Mouse (Mus musculus): Measurements from ENCODE around the gene Cptp.

Gene Cptp

DNA sequence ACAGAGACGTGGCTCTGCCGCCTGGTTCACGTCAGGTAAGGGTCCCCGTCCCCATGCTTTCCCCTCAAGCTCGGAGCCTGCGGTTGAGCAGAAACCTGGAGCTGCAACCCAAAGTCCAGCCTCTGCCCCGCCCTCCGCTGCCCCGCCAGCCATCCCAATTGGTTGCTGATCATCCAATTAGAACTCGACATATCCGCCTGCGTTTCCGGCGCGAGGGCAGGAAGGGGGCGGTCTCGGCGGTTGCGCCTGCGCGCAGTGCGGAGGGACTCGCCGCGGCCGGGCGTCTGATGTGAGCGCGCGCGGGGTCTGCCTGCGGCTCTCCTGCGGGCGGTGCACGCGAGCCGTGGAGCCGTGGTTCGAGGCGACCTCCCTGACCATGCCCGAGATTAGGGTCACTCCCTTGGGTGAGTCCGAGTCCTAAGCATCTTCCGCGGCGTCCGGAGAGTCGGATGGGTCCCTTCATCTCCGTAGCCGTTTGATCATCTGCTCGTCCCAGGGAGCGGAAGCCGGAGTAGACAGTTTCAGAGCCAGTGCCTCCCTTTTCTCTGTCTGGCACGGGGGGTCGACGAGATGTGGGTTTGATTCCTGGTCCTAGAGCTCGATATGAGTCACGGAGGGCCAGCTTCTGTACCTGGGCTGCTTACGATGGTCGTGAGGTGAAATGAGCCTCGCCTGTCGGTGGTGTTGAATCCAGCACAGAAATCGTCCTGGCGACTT, at the start of gene Cptp, which contains the start of gene Ints11:
TSS of gene Cptp (minus strand) at position 124 of the 717 bp plus-strand sequence.
TSS of gene Ints11 (plus strand) at position 230 of the 717 bp plus-strand sequence.
- peak; percentile 95 to 97 for DNase-seq (ENCODE audit: low spot score in 2 of 2)

DNA sequence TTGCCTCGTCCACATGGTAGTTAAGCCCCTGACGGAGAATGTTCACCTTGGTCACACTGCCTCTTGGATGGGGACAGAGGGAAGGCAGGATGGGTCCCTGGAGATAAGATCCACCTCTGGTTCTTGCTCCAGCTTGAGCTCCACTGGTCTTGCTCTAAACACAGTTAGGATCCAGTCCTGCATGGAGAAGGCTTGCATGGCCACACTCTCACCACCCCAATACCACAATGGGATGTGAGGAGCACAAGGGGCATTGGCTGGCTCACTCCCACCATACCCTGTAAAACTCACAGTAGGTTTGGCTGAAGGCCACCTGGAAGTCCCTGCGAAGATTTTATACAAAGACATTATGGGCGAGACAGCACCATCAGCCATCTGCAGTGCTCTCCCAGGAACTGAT, 39.5 kb upstream of the Cptp start:
- DNase-seq (ENCODE audit: low spot score in 2 of 2) = peak in 1 of 2 experiments; percentile 2

DNA sequence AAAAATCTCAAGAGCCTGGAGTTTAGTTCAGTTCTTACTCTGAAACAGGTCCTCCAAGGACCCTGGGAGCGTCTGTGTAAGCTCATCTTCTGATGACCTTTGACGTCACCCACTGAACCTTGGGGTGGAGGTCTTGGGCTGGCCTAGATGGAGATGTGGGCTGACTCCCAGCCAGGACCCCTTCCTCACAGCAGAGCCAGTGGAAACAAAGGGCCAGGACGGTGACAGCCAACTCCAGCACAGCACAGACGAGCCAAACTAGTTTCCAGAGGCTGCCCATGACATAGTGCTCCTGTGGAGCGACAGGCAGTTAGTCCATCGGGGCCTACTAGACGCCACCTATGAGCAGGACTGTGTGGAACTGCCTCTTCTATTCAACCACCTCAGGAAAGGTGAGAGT, 39.0 kb upstream of the Cptp start:
- DNase-seq (ENCODE audit: low spot score in 2 of 2) = peak; percentile 2 to 3

DNA sequence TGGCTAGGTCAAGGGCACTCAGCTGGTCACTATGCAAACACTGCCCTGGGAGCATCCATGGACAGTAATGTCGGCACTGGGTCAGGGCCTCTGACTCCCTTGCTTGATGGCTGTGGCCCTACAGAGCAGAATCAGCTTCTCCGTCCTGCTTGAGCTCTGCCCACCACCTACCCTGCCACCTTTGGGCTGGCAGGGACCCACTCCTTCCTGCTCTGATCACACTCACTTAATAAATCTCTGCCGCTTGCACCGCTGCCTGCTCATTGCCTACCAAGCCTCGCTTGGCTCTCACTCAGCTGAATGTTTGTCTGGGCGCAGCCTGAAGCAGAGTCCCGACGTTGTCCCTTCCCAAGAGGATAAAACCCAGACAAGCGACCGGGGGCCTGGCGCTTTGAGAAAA, 37.8 kb upstream of the Cptp start:
- DNase-seq (ENCODE audit: low spot score in 2 of 2) = peak in 1 of 2 experiments; percentile 1

GRCm38 (mm10) chr4:155906125-155906524, 36.9 kb upstream of the Cptp start:
- DNase-seq (ENCODE audit: low spot score in 2 of 2) = peak in 1 of 2 experiments; percentile 1

GRCm38 (mm10) chr4:155905634-155906033, 36.4 kb upstream of the Cptp start:
- DNase-seq (ENCODE audit: low spot score in 2 of 2) = no peak

DNA sequence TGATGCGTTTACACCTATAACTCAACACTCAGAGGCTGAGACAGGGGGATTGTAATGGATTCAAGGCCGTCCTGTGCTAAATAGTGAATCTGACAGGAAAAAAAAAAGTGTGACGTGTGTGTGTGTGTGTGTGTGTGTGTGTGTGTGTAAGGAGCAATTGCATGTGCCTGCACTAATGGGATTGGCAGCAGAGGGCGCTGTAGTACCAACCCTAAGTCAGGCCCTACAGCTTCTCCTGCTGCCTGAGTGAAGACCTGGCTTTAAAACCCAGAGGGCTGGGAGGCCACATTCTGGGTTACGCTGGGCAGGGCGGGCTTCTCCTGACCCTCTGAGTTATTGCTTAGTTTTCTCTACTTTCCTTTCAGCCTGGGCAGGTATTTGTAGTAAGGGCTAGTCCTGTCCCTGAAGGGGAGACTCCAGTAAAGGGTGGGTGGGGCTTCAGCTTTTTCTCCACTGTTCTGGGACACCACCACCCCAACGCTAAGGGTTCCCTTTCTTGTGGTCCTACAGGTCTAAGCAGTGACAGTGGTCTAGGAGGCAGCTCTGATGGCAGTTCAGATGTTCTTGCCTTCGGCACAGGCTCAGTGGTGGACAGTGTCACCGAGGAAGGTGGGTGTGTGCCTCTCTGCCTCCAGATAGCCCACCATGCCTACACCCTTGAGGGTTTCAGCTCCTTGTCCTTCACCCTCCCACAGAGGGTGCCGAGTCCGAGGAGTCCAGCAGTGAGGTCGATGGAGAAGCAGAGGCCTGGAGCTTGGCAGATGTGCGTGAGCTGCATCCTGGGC, 35.3 kb upstream of the Cptp start:
- peak; percentile 16 to 18 for DNase-seq (ENCODE audit: low spot score in 2 of 2)

DNA sequence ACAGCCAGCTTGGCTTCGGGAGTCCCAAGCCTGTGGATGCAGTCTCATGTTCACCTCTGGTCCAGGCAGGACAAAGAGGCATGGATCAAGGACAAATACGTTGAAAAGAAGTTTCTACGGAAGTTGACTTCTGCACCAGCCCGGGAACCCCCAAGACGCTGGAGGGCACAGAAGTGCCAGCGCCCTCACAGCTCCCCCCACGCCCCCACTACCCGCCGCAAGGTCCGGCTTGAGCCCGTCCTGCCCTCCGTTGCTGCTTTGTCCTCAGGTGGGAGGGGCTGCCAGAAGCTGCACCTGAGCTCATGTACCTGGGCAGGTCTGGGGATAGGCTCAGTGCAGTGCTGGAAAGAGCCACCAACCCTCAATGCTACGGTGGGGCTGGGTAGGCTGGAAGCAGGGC, 34.0 kb upstream of the Cptp start:
- DNase-seq (ENCODE audit: low spot score in 2 of 2) = no peak

GRCm38 (mm10) chr4:155901205-155901604, 32.0 kb upstream of the Cptp start:
- DNase-seq (ENCODE audit: low spot score in 2 of 2) = peak; percentile 12 to 29

GRCm38 (mm10) chr4:155899355-155899754, 30.1 kb upstream of the Cptp start:
- DNase-seq (ENCODE audit: low spot score in 2 of 2) = peak in 1 of 2 experiments; percentile 2

GRCm38 (mm10) chr4:155898318-155898717, 29.1 kb upstream of the Cptp start:
- no peak for DNase-seq (ENCODE audit: low spot score in 2 of 2)

DNA sequence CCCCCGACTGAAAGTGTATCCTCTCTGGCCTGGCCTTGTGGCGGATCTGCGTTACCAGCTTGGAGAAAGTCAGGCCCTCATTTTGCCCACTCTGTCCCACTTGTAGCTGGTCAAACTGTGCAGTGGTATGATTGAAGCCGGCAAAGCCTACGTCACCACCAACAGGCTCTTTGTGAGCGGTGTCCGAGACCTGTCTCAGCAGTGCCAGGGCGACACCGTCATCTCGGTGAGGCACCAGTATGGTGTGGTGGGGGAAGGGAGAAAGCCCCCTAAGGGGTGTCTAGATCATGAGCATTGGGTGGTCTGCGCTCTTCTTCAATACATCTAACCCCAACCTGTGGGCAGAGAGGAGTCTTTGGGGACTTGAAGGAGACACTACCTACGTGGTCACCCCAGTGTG, 27.2 kb upstream of the Cptp start:
- DNase-seq (ENCODE audit: low spot score in 2 of 2) = no peak

DNA sequence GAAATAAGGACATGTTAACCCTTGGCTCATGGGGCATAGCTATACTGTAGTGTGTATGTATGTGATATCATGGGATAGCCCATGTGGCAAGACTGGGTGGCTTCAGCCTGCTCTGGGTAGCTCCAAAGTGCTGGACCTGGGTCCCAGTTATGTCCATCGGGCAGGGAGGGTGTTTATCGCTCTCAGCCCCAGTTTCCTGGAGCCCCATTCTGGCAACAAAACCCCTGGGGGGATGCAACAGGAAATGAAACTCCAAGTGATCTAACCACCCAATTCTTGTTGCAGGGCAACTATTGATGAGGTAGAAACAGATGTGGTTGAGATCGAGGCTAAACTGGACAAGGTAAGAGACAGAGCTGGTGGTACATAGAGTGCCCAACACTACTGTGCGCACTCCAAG, 26.6 kb upstream of the Cptp start:
- peak in 1 of 2 experiments; percentile 2 for DNase-seq (ENCODE audit: low spot score in 2 of 2)

- DNase-seq (ENCODE audit: low spot score in 2 of 2) = peak; percentile 84
These were observed 26.0 kb upstream of the Cptp start for GRCm38 (mm10) chr4:155895216-155895615.

GRCm38 (mm10) chr4:155894311-155894881, 25.2 kb upstream of the Cptp start:
- DNase-seq (ENCODE audit: low spot score in 2 of 2) = peak; percentile 78 to 79

DNA sequence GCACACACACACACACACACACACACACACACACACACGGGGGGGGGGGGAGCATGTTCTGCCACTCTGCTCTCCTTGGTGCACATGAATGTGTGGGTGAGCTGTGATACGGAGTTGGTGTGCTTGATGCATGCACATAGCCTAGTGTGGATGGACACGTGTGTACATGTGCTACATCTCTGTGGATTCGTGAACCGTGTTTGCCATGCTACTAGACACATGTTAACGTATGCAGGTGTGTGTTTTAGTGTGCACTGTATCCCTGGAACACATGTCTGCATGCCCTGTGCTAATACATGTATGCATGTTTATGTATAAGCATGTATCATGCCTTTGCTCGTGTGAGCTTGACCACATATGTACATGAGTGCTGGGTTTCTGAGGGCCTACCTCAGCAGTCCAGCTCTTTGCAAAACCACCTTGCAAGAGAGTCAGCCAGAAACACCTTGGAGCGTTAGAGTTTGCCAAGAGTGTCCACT, 24.0 kb upstream of the Cptp start:
- peak in 1 of 2 experiments; percentile 3 for DNase-seq (ENCODE audit: low spot score in 2 of 2)

DNA sequence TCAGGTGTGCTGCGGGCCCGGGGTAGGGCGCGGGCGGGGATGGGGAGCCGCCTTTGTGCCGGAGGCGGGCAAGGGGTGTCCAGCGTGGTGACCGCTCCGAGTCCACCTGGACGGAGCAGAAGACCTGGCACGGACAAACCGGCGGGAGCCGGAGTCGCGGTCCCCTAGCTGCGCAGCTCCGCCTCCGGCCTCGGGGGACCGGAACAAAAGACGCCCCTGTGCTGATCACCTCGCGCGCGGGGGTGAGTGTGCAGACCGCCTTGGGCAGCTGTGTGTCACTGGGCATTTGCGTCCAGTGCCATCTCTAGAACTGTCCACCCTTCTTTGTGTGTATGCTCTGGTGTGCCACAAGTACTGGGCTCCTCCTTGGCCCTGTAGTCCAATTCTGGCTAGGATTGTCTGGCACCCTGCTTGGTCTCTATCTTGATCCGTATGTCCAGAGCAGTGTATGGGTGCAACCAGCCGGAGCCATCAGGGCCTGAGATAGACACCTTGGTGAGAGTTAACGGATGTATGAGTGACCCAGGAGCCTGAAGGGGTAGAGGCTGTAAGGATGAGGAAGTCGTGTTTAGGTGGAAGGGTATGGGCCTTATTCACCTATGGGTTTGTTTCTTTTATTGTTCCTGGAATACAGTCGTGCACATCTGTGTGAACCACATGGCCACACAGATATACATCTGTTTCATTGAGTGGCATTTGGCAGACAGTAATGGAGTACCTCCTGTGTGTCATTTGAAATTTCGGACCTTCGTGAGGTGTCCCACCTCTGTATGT, 23.4 kb upstream of the Cptp start:
- DNase-seq (ENCODE audit: low spot score in 2 of 2) = peak; percentile 36 to 41

- peak; percentile 69 to 78 for DNase-seq (ENCODE audit: low spot score in 2 of 2)
These were observed 22.8 kb upstream of the Cptp start for GRCm38 (mm10) chr4:155892017-155892416.

DNA sequence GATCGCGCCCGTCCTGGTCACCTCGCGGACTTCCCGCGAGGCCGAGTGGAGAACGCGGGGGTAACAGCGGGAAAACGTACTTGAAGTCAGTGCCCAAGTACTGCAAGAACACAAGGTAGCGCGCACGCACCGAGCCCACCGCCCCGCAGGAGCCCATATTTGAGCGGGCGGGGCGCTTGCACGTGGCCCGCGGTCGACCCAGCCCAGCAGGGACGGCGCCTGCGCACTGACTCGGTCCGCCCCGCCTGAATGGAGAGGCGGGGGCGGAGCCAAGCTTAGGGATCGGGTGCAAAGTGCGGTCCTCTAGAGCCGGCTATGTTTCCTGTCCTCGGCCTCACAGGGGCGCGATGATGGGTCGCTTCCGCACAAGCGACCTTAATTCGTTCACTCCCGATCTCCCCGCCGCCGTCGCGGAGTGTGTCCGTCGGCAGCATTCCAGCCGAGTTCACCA, 22.3 kb upstream of the Cptp start, which contains the start of the genes Pusl1 and Acap3:
TSS of gene Pusl1 (minus strand) at position 231 of the 451 bp plus-strand sequence.
TSS of gene Acap3 (plus strand) at position 272 of the 451 bp plus-strand sequence.
- DNase-seq (ENCODE audit: low spot score in 2 of 2) = peak; percentile 96

- no peak for DNase-seq (ENCODE audit: low spot score in 2 of 2)
These were observed 21.8 kb upstream of the Cptp start for GRCm38 (mm10) chr4:155891011-155891471.

DNA sequence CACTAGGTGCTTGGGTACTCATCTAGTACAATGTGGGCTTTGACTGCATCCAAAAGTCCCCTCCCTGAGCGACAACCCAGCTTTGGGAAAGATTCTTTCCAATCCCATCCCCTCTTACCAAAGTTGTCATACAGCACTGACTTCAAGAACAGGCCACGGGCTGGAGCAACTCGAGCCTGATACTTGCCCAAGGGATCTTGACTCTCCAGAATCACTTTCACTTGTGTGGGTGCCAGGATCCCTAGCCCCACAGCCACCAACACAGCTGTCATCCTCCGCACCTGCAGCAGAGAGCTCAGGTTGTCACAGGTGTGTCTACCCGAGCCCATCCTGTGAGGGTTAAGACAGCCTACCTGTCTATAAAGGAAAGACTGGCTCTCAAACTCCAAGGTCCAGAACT, 20.1 kb upstream of the Cptp start:
- no peak for DNase-seq (ENCODE audit: low spot score in 2 of 2)
